Mouse (Mus musculus): Measurements from ENCODE around the gene Arfgef2. TPM values are rescaled to one million over a fixed set of nuclear protein-coding genes. Genes with fewer than 3 reads are reported as not detected.
A peak's percentile ranks its signal among the peaks of the same experiment; 100 is the strongest.

Arfgef2 gene
- total and polyA plus RNA-seq, 2 experiments from 2014 or later, result 3.4 to 27.8 TPM

DNA sequence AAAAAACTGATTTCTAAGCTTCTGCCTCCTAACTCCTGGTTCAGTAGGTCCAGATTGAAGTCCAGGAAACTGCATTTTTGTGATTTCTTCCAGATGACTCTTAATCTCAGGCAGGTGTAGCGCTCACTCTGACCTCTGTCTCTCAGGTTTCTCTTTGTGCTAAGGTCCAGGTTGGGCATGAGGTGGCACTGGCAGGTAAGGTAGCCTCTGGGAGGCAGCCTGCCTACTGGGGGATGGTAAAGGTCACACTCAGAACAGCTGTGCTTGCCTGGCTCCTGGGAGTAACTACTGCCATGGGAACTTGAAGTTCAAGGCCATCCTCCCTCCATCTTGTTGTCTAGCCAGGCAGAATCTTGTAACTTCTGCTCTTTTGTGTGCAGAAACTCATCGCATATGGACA lies 28.7 kb downstream of the Arfgef2 start:
- DNase-seq (ENCODE audit: low spot score) (no peak), ATAC-seq (ENCODE audit: low FRiP score) (no peak)
- no peak for TF ChIP-seq CTCF (IDR thresholded peaks at IDR 0.05)
- Histone ChIP-seq H3K4me1 (ENCODE audit: insufficient read depth, low read length) (no peaks in the 10 kb centered on the region), H3K9me3 (ENCODE audit: low read length) (no peaks in the 10 kb centered on the region), H3K27me3 (ENCODE audit: insufficient read depth, low read length) (no peaks in the 10 kb centered on the region), H3K4me2 (ENCODE audit: low read depth, low read length, poor library complexity, severe bottlenecking) (no peak overlapping the region), H3K36me3 (ENCODE audit: insufficient read depth, low read length) (peaks cover 29% of the 10 kb centered on the region), H3K9ac (replicated peaks; ENCODE audit: low read length, poor library complexity, severe bottlenecking) (no peak overlapping the region), H3K4me3 (ENCODE audit: low read depth, low read length) (no peak overlapping the region), H3K27ac (ENCODE audit: low read depth, low read length) (no peak overlapping the region)
- whole genome bisulfite sequencing, result 87% methylated on average over 2 of the region's 2 CpGs

GRCm38 (mm10) chr2:166834796-166835195 lies 29.4 kb downstream of the Arfgef2 start:
- TF ChIP-seq CTCF (IDR thresholded peaks at IDR 0.05), result no peak
- WGBS, result 91% methylated on average over 4 of the region's 4 CpGs

GRCm38 (mm10) chr2:166835581-166835980 lies 30.2 kb downstream of the Arfgef2 start:
- H3K4me2 ChIP-seq (ENCODE audit: low read depth, low read length, poor library complexity, severe bottlenecking), result no peak overlapping the region
- DNase-seq (ENCODE audit: low spot score), result no peak
- no peak for TF ChIP-seq CTCF (IDR thresholded peaks at IDR 0.05)
- no peaks in the 10 kb centered on the region for H3K9me3 ChIP-seq (ENCODE audit: low read length)
- H3K9ac ChIP-seq (replicated peaks; ENCODE audit: low read length, poor library complexity, severe bottlenecking), result no peak overlapping the region
- ATAC-seq (ENCODE audit: low FRiP score), result no peak
- 80% methylated on average over 5 of the region's 5 CpGs for WGBS
- H3K27me3 ChIP-seq (ENCODE audit: insufficient read depth, low read length), result no peaks in the 10 kb centered on the region
- H3K27ac ChIP-seq (ENCODE audit: low read depth, low read length), result no peak overlapping the region
- H3K36me3 ChIP-seq (ENCODE audit: insufficient read depth, low read length), result peaks cover 31% of the 10 kb centered on the region
- H3K4me3 ChIP-seq (ENCODE audit: low read depth, low read length), result no peak overlapping the region
- H3K4me1 ChIP-seq (ENCODE audit: insufficient read depth, low read length), result no peaks in the 10 kb centered on the region

More at GRCm38 (mm10) chr2:166834796-166835195, 29.4 kb downstream of the Arfgef2 start:
- Histone ChIP-seq H3K4me1 (ENCODE audit: insufficient read depth, low read length) (no peaks in the 10 kb centered on the region), H3K27ac (ENCODE audit: low read depth, low read length) (no peak overlapping the region), H3K4me3 (ENCODE audit: low read depth, low read length) (no peak overlapping the region), H3K36me3 (ENCODE audit: insufficient read depth, low read length) (peaks cover 29% of the 10 kb centered on the region), H3K4me2 (ENCODE audit: low read depth, low read length, poor library complexity, severe bottlenecking) (no peak overlapping the region), H3K9ac (replicated peaks; ENCODE audit: low read length, poor library complexity, severe bottlenecking) (no peak overlapping the region), H3K9me3 (ENCODE audit: low read length) (no peaks in the 10 kb centered on the region), H3K27me3 (ENCODE audit: insufficient read depth, low read length) (no peaks in the 10 kb centered on the region)
- no peak for DNase-seq (ENCODE audit: low spot score)
- ATAC-seq (ENCODE audit: low FRiP score), result no peak

GRCm38 (mm10) chr2:166841813-166842212 lies 36.4 kb downstream of the Arfgef2 start:
- Histone ChIP-seq H3K4me2 (ENCODE audit: low read depth, low read length, poor library complexity, severe bottlenecking) (no peak overlapping the region), H3K4me1 (ENCODE audit: insufficient read depth, low read length) (no peaks in the 10 kb centered on the region), H3K27me3 (ENCODE audit: insufficient read depth, low read length) (no peaks in the 10 kb centered on the region), H3K27ac (ENCODE audit: low read depth, low read length) (no peak overlapping the region), H3K4me3 (ENCODE audit: low read depth, low read length) (no peak overlapping the region), H3K9me3 (ENCODE audit: low read length) (no peaks in the 10 kb centered on the region), H3K9ac (replicated peaks; ENCODE audit: low read length, poor library complexity, severe bottlenecking) (no peak overlapping the region), H3K36me3 (ENCODE audit: insufficient read depth, low read length) (peaks cover 40% of the 10 kb centered on the region)
- DNase-seq (ENCODE audit: low spot score), result no peak
- 80% methylated on average over 4 of the region's 4 CpGs for whole genome bisulfite sequencing
- TF ChIP-seq CTCF (IDR thresholded peaks at IDR 0.05), result no peak
- ATAC-seq (ENCODE audit: low FRiP score), result no peak

GRCm38 (mm10) chr2:166850691-166851090 lies 45.3 kb downstream of the Arfgef2 start:
- 85% methylated on average over 11 of the region's 11 CpGs for WGBS
- H3K27ac ChIP-seq (ENCODE audit: low read depth, low read length), result no peak overlapping the region
- no peak overlapping the region for H3K9ac ChIP-seq (replicated peaks; ENCODE audit: low read length, poor library complexity, severe bottlenecking)
- DNase-seq (ENCODE audit: low spot score) (no peak), ATAC-seq (ENCODE audit: low FRiP score) (no peak)
- H3K4me2 ChIP-seq (ENCODE audit: low read depth, low read length, poor library complexity, severe bottlenecking), result no peak overlapping the region
- no peaks in the 10 kb centered on the region for H3K27me3 ChIP-seq (ENCODE audit: insufficient read depth, low read length)
- no peak for TF ChIP-seq CTCF (IDR thresholded peaks at IDR 0.05)
- no peak overlapping the region for H3K4me3 ChIP-seq (ENCODE audit: low read depth, low read length)
- peaks cover 52% of the 10 kb centered on the region for H3K36me3 ChIP-seq (ENCODE audit: insufficient read depth, low read length)
- H3K4me1 ChIP-seq (ENCODE audit: insufficient read depth, low read length), result no peaks in the 10 kb centered on the region
- H3K9me3 ChIP-seq (ENCODE audit: low read length), result no peaks in the 10 kb centered on the region

GRCm38 (mm10) chr2:166852270-166852669 lies 46.9 kb downstream of the Arfgef2 start:
- Histone ChIP-seq H3K9me3 (ENCODE audit: low read length) (no peaks in the 10 kb centered on the region), H3K36me3 (ENCODE audit: insufficient read depth, low read length) (peaks cover 55% of the 10 kb centered on the region), H3K4me1 (ENCODE audit: insufficient read depth, low read length) (no peaks in the 10 kb centered on the region), H3K4me3 (ENCODE audit: low read depth, low read length) (no peak overlapping the region), H3K27me3 (ENCODE audit: insufficient read depth, low read length) (no peaks in the 10 kb centered on the region), H3K27ac (ENCODE audit: low read depth, low read length) (no peak overlapping the region), H3K4me2 (ENCODE audit: low read depth, low read length, poor library complexity, severe bottlenecking) (no peak overlapping the region), H3K9ac (replicated peaks; ENCODE audit: low read length, poor library complexity, severe bottlenecking) (no peak overlapping the region)
- DNase-seq (ENCODE audit: low spot score), result no peak
- no peak for ATAC-seq (ENCODE audit: low FRiP score)
- 97% methylated on average over 7 of the region's 7 CpGs for WGBS
- peak; percentile 53 for TF ChIP-seq CTCF (IDR thresholded peaks at IDR 0.05)

Measured in midbrain, postnatal 0 days (tissue).